Mouse (Mus musculus) lung, postnatal 4 days (tissue): ENCODE measurements around the gene Slc5a8.

ENCODE experiments used
- DNase-seq, 2 experiments: peaks; one replicate each; pipeline ENCODE4 v3.0.0; 2021

The Slc5a8 gene

DNA sequence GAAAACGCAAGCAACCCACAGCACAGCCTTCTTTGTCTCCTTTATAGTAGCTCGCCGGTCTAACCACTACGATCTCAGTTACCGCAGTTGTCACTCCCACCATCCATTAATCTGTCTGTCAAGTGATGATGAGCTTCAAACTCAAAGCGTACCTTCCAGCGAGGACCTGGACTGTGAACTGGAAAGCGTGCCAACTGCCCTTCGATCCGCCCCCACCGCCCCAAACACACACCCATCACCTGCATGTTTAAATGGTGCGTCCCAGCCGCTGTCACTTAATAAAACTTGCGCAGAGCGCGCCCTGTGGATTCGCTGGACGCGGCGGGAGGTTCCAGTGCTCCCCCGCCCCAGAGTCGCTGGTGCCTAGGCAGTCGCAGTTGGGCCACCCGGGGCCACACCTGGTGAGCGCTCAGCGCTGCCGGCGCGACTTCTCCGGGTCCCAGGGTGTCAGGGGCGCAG, at the start of gene Slc5a8:
TSS of gene Slc5a8 (plus strand) at position 361 of the 459 bp plus-strand sequence.
- no peak for DNase-seq

GRCm38 (mm10) chr10:88848876-88849476, 36.8 kb upstream of the Slc5a8 start:
- DNase-seq: no peak

DNA sequence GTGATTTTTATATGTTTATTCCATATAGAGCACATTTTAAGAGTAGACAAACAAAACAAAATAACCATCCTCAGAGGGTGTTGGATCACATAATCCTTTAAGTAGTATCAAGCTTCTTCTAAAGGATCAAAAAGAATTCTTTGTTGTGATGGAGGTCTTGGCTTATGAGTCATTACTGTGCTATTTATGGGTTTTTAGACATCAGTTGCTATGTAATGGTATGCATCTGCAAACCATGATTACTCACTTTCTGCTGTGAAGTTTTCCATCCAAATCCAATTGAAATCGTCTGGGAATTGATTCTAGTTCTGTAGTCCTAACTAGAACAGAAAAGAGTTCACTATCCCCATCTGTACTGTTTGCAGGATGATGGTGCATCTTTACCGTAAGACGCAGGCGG, 35.8 kb upstream of the Slc5a8 start:
- no peak for DNase-seq

GRCm38 (mm10) chr10:88853326-88853725, 32.5 kb upstream of the Slc5a8 start:
- no peak for DNase-seq

GRCm38 (mm10) chr10:88860911-88861310, 24.9 kb upstream of the Slc5a8 start:
- DNase-seq: no peak

DNA sequence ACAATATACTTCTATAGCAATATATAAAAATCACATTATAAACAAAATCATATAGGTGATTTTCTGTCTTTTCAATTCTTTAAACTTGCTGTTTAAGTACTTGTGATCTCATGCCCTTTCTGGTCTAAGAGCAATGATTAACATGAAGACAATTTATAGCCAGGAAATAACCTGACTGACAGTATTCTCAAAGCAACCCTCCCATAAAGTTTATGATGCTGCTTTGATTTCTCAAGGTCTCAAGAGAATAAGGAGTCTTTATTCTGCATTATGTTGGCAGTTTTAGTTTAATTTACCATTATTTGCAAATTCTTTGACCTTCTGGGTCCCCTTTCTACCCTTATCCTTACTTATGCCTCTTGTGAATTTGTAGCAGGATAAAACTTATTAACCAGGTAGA, 24.4 kb upstream of the Slc5a8 start:
- no peak for DNase-seq

- no peak for DNase-seq
Measured at GRCm38 (mm10) chr10:88862293-88862692, 23.5 kb upstream of the Slc5a8 start.

DNA sequence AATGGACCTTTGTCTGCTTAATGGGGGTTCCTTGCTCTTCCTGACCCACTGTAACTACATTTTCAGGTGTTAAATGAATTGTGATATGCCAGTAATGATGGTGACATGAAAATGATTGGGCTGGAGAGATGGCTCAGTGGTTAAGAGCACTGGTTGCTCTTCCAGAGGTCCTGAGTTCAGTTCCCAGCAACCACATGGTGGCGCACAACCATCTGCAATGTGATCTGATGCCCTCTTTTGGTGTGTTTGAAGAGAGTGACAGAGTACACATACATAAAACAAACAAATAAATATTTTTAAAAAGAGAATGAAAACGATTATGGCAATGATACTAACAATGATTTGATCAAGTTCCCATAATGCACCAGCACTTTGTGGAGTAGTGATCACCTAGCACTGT, 19.8 kb upstream of the Slc5a8 start:
- no peak for DNase-seq

DNA sequence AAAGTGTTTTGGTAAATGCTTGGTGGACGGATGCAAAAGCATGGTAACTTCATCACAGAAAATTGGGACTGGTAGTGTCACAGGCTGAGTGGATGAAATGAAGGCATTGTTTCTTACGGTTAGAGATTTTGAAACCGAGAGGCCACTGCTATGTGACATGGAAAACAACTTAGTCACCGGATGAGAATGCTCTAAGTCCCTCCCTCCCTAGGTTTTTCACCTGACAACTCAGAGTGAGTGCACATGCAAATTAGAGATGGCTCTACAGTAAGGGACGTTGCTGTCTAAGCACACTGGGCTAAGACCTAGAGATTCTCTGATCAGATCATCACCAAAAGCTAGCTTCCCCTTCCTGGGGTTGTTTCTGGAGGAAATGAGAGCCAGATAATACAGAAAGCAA, 10.9 kb upstream of the Slc5a8 start:
- DNase-seq: no peak

GRCm38 (mm10) chr10:88877421-88877820, 8.4 kb upstream of the Slc5a8 start:
- no peak for DNase-seq

- DNase-seq: no peak
Measured at GRCm38 (mm10) chr10:88883721-88884120, 2.1 kb upstream of the Slc5a8 start.

DNA sequence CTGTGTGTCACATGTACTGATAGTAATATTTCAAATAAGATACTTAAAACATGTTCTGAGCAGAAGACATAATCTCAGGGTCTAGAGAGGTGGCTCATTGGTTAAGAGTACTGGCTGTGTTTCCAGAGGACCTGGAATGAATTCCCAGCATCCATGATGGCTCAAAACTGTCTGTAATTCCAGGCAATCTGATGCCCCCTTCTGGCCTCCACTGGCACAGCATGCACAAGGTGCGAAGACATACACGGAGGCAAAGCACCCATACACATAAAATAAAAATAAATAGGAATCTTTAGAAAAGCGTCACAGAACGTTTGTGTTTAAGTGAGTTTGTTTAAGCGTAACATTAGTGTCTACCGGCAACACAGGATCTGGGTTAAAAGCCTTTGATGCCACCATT, 956 bp upstream of the Slc5a8 start:
- no peak for DNase-seq

GRCm38 (mm10) chr10:88886114-88886513, 322 bp downstream of the Slc5a8 start:
- DNase-seq: no peak

GRCm38 (mm10) chr10:88888376-88888775, 2.6 kb downstream of the Slc5a8 start:
- DNase-seq: no peak

DNA sequence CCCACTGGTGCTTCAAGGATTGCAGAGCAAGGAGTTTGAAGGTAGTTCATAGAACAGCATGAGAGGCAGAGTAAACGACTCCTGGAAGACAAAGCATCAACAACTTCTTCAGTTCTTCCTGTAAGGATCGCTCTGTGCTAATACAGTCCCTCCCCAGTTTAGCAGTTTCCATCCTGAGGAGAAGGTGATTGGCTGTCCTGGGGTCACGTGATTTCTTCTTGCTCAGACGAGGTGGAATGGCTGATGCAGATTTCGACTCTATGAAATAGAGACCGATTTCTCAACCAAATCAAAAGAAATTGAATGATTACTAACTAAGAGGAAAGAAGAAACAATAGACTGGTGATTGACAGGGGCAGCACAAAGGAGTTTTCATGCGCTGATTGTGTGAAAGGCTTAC, 5.6 kb downstream of the Slc5a8 start:
- no peak for DNase-seq

DNA sequence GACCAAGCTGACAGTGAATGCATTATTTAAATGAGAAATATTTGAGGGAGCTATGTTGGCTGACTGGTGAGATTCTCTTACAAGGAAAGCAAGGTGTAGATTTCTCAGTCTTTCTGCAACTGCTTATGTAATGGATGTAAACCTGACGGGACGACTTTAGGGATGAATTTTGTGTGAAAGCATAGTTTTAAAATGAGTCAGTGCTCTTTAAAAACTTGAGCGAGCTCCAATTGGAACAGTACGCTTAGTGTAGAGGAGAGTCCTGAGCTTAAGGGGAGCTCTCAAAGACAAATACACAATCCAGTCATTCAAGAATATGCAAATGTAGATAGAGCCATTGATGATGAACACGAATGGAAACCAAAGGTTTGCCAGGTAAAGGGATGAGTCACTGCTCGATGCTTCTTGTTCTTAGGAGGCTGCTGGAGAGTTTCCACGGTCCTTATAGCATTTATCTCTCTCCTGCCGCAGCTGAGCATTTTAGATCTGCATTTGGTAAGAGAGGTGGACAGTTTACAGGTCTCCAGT, 6.8 kb downstream of the Slc5a8 start:
- DNase-seq: no peak

GRCm38 (mm10) chr10:88897032-88897431, 11.2 kb downstream of the Slc5a8 start:
- no peak for DNase-seq

GRCm38 (mm10) chr10:88949649-88950296, 64.0 kb downstream of the Slc5a8 start:
- no peak for DNase-seq

DNA sequence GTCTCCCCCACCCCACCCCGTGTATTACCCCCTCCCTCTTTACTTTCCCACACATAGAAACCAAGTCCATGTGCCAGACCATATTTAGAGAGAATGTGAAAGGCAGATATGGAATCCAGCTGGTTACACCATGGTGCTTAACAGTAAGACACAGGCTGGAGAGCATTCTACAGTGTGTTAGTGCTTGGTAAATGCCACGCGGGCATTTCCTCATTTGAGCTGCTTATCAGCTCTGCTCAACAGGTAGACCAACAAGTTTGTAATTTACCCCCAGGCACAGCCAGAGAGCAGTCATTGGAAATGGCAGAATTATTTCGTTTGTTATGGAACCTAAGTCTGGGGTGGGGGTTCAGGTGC, 64.5 kb downstream of the Slc5a8 start:
- DNase-seq: no peak

DNA sequence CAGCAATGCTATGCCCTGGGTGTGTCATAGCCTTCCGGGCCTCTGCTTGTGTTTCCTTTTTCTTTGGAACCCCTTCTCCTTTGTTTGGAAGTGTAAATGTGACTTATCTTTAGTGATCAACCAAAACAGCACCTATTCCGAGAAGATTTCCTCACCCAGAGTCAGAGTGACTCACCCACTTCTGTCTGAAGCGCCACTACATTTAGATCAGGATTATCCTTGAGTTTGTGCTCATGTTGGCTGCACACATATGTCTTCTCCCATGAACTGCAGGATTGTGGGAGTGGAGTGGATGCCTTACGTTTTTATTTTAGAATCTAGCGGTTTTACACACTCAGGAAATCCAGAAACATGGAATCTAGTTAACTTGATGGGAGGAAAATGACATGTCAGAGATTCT, 75.0 kb downstream of the Slc5a8 start:
- no peak for DNase-seq

DNA sequence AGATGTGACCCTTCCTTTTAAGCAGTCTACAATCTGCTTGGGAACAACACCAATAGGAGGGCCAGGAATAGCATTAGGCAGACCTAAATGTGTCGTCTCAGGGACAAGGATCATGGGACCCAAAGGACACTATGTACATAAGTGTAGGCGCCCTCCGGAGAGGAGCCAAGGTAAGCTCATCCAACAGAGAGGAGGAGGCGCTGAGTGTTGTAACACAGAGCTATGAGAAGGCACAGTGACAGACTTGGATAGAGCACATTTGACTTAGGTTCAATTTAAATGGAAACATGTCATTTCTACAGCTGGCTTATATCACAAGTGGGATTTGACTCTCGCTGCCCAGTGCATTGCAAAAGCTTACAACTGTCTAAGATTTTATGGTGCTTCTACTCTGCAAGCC, 82.8 kb downstream of the Slc5a8 start:
- no peak for DNase-seq

- DNase-seq: no peak
Measured at GRCm38 (mm10) chr10:88970951-88971725, 85.3 kb downstream of the Slc5a8 start.

GRCm38 (mm10) chr10:88978932-88979331, 93.1 kb downstream of the Slc5a8 start:
- no peak for DNase-seq
